Mouse (Mus musculus): ENCODE measurements around the gene Ecel1. TPM values are rescaled to one million over a fixed set of nuclear protein-coding genes. Genes with fewer than 3 reads are reported as not detected.
A peak's percentile ranks its signal among the peaks of the same experiment; 100 is the strongest.

Gene Ecel1
- polyA plus RNA-seq, 1 experiment from 2014 or later = 0.64 TPM

- peak; percentile 64 for TF ChIP-seq CTCF (IDR thresholded peaks at IDR 0.05; ENCODE audit: low read depth)
- no peaks in the 10 kb centered on the region for H3K9me3 ChIP-seq (ENCODE audit: control insufficient read depth)
- no peaks in the 10 kb centered on the region for H3K36me3 ChIP-seq (ENCODE audit: control insufficient read depth, insufficient read depth)
- H3K4me2 ChIP-seq (replicated peaks; ENCODE audit: low read depth) = no peak overlapping the region
- WGBS = 44% methylated on average over 9 of the region's 9 CpGs
- no peak overlapping the region for H3K27ac ChIP-seq (ENCODE audit: low read depth, low read length)
- no peak overlapping the region for H3K9ac ChIP-seq (ENCODE audit: low read depth, low read length)
- no peaks in the 10 kb centered on the region for H3K27me3 ChIP-seq (replicated peaks; ENCODE audit: control insufficient read depth, insufficient read depth, low read length)
- no peak for ATAC-seq
- no peak overlapping the region for H3K4me3 ChIP-seq (ENCODE audit: low read depth, low read length)
- H3K4me1 ChIP-seq (replicated peaks; ENCODE audit: control insufficient read depth, insufficient read depth, low read length) = no peaks in the 10 kb centered on the region
These were observed 44.5 kb downstream of the Ecel1 start for GRCm38 (mm10) chr1:87111719-87112354.

- TF ChIP-seq CTCF (IDR thresholded peaks at IDR 0.05; ENCODE audit: low read depth) = no peak
- ATAC-seq = peak; percentile 84
- Histone ChIP-seq H3K9me3 (ENCODE audit: control insufficient read depth) (no peaks in the 10 kb centered on the region), H3K4me2 (replicated peaks; ENCODE audit: low read depth) (no peak overlapping the region), H3K36me3 (ENCODE audit: control insufficient read depth, insufficient read depth) (no peaks in the 10 kb centered on the region), H3K9ac (ENCODE audit: low read depth, low read length) (no peak overlapping the region), H3K27ac (ENCODE audit: low read depth, low read length) (peak overlapping the region; percentile 83), H3K4me1 (replicated peaks; ENCODE audit: control insufficient read depth, insufficient read depth, low read length) (no peaks in the 10 kb centered on the region), H3K27me3 (replicated peaks; ENCODE audit: control insufficient read depth, insufficient read depth, low read length) (no peaks in the 10 kb centered on the region), H3K4me3 (ENCODE audit: low read depth, low read length) (no peak overlapping the region)
- WGBS = 64% methylated on average over 4 of the region's 4 CpGs
These were observed 47.8 kb downstream of the Ecel1 start for GRCm38 (mm10) chr1:87108564-87108963.

- 75% methylated on average over 8 of the region's 8 CpGs for WGBS
- no peaks in the 10 kb centered on the region for H3K4me1 ChIP-seq (replicated peaks; ENCODE audit: control insufficient read depth, insufficient read depth, low read length)
- no peak overlapping the region for H3K9ac ChIP-seq (ENCODE audit: low read depth, low read length)
- H3K4me3 ChIP-seq (ENCODE audit: low read depth, low read length) = no peak overlapping the region
- no peak for ATAC-seq
- no peaks in the 10 kb centered on the region for H3K36me3 ChIP-seq (ENCODE audit: control insufficient read depth, insufficient read depth)
- no peak overlapping the region for H3K27ac ChIP-seq (ENCODE audit: low read depth, low read length)
- no peak overlapping the region for H3K4me2 ChIP-seq (replicated peaks; ENCODE audit: low read depth)
- no peaks in the 10 kb centered on the region for H3K9me3 ChIP-seq (ENCODE audit: control insufficient read depth)
- TF ChIP-seq CTCF (IDR thresholded peaks at IDR 0.05; ENCODE audit: low read depth) = no peak
- no peaks in the 10 kb centered on the region for H3K27me3 ChIP-seq (replicated peaks; ENCODE audit: control insufficient read depth, insufficient read depth, low read length)
These were observed 49.8 kb downstream of the Ecel1 start for GRCm38 (mm10) chr1:87106536-87106935.

GRCm38 (mm10) chr1:87103936-87104335 lies 52.4 kb downstream of the Ecel1 start:
- ATAC-seq = no peak
- Histone ChIP-seq H3K4me1 (replicated peaks; ENCODE audit: control insufficient read depth, insufficient read depth, low read length) (no peaks in the 10 kb centered on the region), H3K27me3 (replicated peaks; ENCODE audit: control insufficient read depth, insufficient read depth, low read length) (no peaks in the 10 kb centered on the region), H3K4me3 (ENCODE audit: low read depth, low read length) (no peak overlapping the region), H3K27ac (ENCODE audit: low read depth, low read length) (no peak overlapping the region), H3K36me3 (ENCODE audit: control insufficient read depth, insufficient read depth) (peaks cover 6% of the 10 kb centered on the region), H3K4me2 (replicated peaks; ENCODE audit: low read depth) (no peak overlapping the region), H3K9ac (ENCODE audit: low read depth, low read length) (no peak overlapping the region), H3K9me3 (ENCODE audit: control insufficient read depth) (no peaks in the 10 kb centered on the region)
- WGBS = 93% methylated on average over 1 of the region's 1 CpGs
- no peak for TF ChIP-seq CTCF (IDR thresholded peaks at IDR 0.05; ENCODE audit: low read depth)

- Histone ChIP-seq H3K27me3 (replicated peaks; ENCODE audit: control insufficient read depth, insufficient read depth, low read length) (no peaks in the 10 kb centered on the region), H3K9ac (ENCODE audit: low read depth, low read length) (peak overlapping the region; percentile 11; the same call in 1 of the 2 replicates), H3K36me3 (ENCODE audit: control insufficient read depth, insufficient read depth) (peaks cover 13% of the 10 kb centered on the region), H3K4me2 (replicated peaks; ENCODE audit: low read depth) (peak overlapping the region; percentile 61), H3K9me3 (ENCODE audit: control insufficient read depth) (no peaks in the 10 kb centered on the region), H3K4me3 (ENCODE audit: low read depth, low read length) (no peak overlapping the region), H3K27ac (ENCODE audit: low read depth, low read length) (peak overlapping the region; percentile 92), H3K4me1 (replicated peaks; ENCODE audit: control insufficient read depth, insufficient read depth, low read length) (no peaks in the 10 kb centered on the region)
- TF ChIP-seq CTCF (IDR thresholded peaks at IDR 0.05; ENCODE audit: low read depth) = no peak
- peak; percentile 64 for ATAC-seq
- WGBS = 50% methylated on average over 3 of the region's 3 CpGs
These were observed 54.2 kb downstream of the Ecel1 start for GRCm38 (mm10) chr1:87102114-87102513.

GRCm38 (mm10) chr1:87101411-87101810 lies 54.9 kb downstream of the Ecel1 start, which contains the start of gene Alpi:
Gene Alpi (minus strand): TSS chr1:87101606.
- TF ChIP-seq CTCF (IDR thresholded peaks at IDR 0.05; ENCODE audit: low read depth) = no peak
- H3K4me3 ChIP-seq (ENCODE audit: low read depth, low read length) = peak within 1 kb of the TSS; percentile 35

More at GRCm38 (mm10) chr1:87101411-87101810, 54.9 kb downstream of the Ecel1 start, which contains the start of gene Alpi:
- peaks cover 13% of the 10 kb centered on the region for H3K36me3 ChIP-seq (ENCODE audit: control insufficient read depth, insufficient read depth)
- H3K9ac ChIP-seq (ENCODE audit: low read depth, low read length) = peak within 1 kb of the TSS; percentile 50
- H3K4me2 ChIP-seq (replicated peaks; ENCODE audit: low read depth) = peak within 1 kb of the TSS; percentile 61
- peak; percentile 78 for ATAC-seq
- WGBS = 48% methylated on average over 1 of the region's 1 CpGs
- H3K27ac ChIP-seq (ENCODE audit: low read depth, low read length) = peak within 1 kb of the TSS; percentile 92
- no peaks in the 10 kb centered on the region for H3K4me1 ChIP-seq (replicated peaks; ENCODE audit: control insufficient read depth, insufficient read depth, low read length)
- no peaks in the 10 kb centered on the region for H3K27me3 ChIP-seq (replicated peaks; ENCODE audit: control insufficient read depth, insufficient read depth, low read length)
- H3K9me3 ChIP-seq (ENCODE audit: control insufficient read depth) = no peaks in the 10 kb centered on the region

All from intestine, postnatal 0 days (tissue).